Mouse (Mus musculus) R1 (cell line): ENCODE measurements around the gene Clstn1.

Experiments used
- DNase-seq: peaks from one replicate; pipeline ENCODE4 v3.0.0-alpha.2; 2018; ENCODE audit warnings: low read depth, low spot score

The Clstn1 gene

GRCm38 (mm10) chr4:149632670-149633307, 46.5 kb downstream of the Clstn1 start:
- no peak for DNase-seq

- DNase-seq = no peak
Measured at GRCm38 (mm10) chr4:149634157-149634556, 47.9 kb downstream of the Clstn1 start.

GRCm38 (mm10) chr4:149634966-149635365, 48.7 kb downstream of the Clstn1 start:
- DNase-seq = no peak

DNA sequence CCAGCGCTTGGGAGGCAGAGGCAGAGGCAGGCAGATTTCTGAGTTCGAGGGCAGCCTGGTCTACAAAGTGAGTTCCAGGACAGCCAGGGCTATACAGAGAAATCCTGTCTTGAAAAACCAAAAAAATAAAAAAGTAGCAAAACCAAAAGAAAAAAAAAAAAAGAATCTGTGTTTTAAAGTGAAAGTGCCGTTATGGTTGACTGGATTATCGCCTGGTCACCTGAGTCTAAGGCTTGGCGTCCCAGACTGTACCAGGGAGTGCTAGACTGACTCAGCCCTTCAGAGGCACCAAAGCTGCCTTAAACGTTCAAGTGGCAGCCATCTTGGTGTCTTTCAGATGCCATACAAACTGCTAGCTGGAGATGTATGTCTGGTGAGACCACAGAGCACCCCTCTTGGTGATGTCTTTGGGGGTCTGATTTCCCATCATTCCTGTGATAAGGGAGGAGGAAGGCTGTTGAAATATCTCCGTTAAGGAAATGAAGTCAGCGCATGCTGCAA, 49.7 kb downstream of the Clstn1 start:
- no peak for DNase-seq

GRCm38 (mm10) chr4:149637942-149638341, 51.7 kb downstream of the Clstn1 start:
- DNase-seq = no peak

DNA sequence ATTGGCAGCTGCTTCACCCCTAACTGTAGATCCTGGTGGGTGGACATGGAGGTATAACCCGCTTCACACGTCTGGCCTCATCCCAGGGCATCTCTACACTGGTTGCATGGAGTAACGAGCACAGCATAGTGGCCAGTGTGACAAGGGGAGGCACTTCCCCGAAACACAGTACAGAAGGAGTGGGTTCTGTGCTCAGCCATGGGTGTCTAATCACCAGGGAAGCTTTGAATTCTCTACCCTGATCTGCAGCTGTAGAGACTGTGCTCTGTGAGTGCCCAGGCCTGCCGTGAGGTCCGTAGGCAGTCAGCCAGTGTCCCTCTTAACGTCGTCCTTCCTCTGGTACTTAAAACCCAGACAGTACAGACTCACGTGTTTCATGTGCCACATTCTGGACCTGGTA, 54.6 kb downstream of the Clstn1 start:
- no peak for DNase-seq

- no peak for DNase-seq
Measured at GRCm38 (mm10) chr4:149641400-149641799, 55.1 kb downstream of the Clstn1 start.

GRCm38 (mm10) chr4:149641956-149642355, 55.7 kb downstream of the Clstn1 start:
- DNase-seq = no peak

DNA sequence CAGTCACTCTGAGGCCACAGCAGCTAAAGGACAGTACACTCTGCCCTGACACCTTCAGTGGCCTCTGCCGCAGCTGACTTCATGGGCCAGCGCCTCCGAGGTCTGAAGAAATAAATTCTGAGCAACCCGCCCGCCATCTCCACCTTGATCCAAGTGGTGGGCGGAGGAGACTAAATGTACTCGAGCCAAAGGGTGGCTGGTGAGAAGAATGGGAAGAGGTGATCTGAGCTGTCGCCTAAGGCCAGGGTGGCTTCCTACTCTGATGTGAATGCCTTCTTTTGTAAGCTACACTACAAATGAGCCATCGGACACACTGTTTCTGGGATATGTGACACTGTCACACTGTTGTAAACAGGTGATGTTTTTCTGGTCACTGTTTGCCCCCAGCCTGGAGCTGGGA, 59.5 kb downstream of the Clstn1 start:
- DNase-seq = no peak

DNA sequence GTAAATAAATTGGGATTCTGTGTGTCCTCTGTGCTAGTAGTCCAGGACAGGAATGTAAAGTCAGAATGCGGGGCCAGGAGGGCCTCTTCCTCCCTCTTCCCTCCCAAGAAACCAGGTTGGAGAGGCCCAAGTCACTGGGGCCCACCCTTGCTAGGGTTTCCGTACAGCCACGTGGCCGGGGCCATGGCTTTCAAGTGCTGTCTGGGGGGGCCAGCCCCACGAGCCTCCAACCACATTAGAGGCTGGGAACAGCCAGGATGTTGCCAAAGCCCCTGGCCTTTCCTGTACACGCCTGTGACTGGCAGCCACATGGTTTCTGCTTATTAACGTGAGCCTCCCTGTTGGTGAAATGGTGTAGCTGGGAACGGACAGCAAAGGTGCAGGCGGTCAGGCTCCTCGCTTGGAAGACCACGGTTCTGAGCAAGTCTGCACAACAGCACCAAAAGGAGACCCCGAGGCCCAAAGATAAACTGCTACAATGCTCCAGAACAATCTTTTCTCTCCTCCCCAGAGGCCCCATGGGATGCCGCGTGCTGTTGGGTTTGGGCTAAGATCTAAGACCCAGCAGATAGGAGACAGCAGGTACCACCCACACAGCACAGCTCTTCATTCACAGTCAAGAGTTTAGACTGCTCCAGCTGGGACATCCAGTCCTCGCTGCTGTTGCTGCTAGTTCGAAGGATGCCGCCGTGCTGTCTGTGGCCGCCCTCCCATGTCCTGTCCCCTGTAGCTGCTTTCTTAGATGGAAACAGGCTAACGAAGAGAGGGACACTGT, 62.0 kb downstream of the Clstn1 start:
- no peak for DNase-seq

- DNase-seq = peak; percentile 85
Measured at GRCm38 (mm10) chr4:149650493-149651193, 64.4 kb downstream of the Clstn1 start.

DNA sequence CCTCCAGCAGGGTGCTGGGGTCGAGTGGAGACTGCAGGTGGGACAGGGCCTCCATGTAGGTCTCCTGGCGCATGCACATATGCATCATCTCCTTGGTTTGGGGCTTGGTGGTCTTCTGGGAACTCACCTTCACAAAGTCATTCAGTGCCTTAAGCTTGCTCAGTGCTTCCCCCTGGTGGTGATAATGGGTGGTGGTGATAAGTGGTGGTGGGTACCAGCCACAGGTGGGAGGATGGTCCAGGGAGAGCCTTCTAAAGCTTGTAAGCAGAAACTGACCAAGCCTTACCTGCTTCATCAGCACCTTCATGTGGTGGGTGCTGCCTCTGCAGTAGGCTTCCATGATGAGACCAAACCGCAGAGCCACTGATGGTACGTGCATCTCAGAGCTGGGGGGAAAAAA, 68.0 kb downstream of the Clstn1 start:
- DNase-seq = peak; percentile 65

GRCm38 (mm10) chr4:149657858-149658416, 71.7 kb downstream of the Clstn1 start:
- DNase-seq = no peak

GRCm38 (mm10) chr4:149659495-149660116, 73.3 kb downstream of the Clstn1 start:
- peak; percentile 64 for DNase-seq

DNA sequence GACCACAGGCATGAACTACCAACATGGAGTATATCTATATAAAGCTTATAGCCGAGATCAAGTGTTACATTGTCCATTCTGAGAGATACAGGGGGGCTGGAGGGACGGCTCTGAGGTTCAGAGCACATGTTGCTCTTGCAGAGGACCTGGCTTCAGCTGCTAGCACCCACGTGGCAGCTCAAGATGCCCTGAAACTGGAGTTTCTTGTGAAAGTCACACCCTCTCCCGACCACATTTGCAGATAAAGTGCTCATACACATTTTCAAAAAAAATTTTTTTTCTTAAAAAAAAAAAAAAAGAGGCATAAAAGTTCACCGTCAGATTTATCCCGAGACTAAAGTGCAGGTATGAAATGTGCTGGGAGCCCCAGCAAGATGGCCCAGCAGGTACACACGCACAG, 74.3 kb downstream of the Clstn1 start:
- DNase-seq = no peak

- DNase-seq = no peak
Measured at GRCm38 (mm10) chr4:149661967-149662589, 75.8 kb downstream of the Clstn1 start.

- DNase-seq = no peak
Measured at GRCm38 (mm10) chr4:149663849-149664503, 77.7 kb downstream of the Clstn1 start.

- DNase-seq = no peak
Measured at GRCm38 (mm10) chr4:149665016-149665691, 78.9 kb downstream of the Clstn1 start.

GRCm38 (mm10) chr4:149665692-149666090, 79.4 kb downstream of the Clstn1 start:
- DNase-seq = no peak

GRCm38 (mm10) chr4:149671175-149671574, 84.9 kb downstream of the Clstn1 start:
- DNase-seq = peak; percentile 66
